Mouse (Mus musculus) bone marrow macrophage, adult 2 months (primary cell): Measurements from ENCODE around the gene Mterf1a.

ENCODE experiments used
- CTCF ChIP-seq: IDR thresholded peaks from 2 replicates; pipeline ENCODE4 v1.5.1; 2012; ENCODE audit warnings: low read depth, mild to moderate bottlenecking, low read length, moderate library complexity
- POLR2A ChIP-seq: IDR thresholded peaks from 2 replicates; pipeline ENCODE4 v1.6.1; 2012; ENCODE audit warnings: mild to moderate bottlenecking, low read depth, low read length, borderline replicate concordance

GRCm38 (mm10) chr5:3926666-3927065, 32.9 kb upstream of the Mterf1a start:
- TF ChIP-seq POLR2A (no peak), CTCF (no peak)
